Mouse (Mus musculus) ovary, adult 18-20 months (tissue): Measurements from ENCODE around the gene Bmp3.

Experiments used
- DNase-seq: peaks from one replicate; pipeline ENCODE4 v3.0.0; 2022; ENCODE audit warnings: low spot score, mixed read lengths

Gene Bmp3

DNA sequence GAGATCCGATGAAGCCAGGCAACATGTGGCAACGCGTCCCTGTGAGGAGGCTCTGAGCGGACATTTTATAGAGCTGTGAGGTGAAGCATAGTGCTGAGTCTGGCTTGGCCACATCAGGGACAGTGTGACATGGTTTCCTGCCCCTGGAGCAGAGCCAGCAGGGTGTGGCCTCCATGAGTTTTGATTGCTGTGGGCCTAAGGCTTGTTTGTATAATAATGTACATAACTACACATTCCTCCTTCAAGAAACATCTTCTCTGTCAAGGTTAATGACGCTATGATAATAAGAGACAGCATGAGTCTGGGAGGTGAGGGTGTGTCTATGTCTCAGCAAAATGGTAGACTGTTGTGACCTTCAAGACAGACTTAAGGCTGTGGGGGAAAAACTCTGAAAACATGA, 64.5 kb downstream of the Bmp3 start:
- no peak for DNase-seq

GRCm38 (mm10) chr5:98921608-98922007, 67.4 kb downstream of the Bmp3 start:
- DNase-seq: no peak

GRCm38 (mm10) chr5:98922921-98923320, 68.7 kb downstream of the Bmp3 start:
- DNase-seq: no peak
